Mouse (Mus musculus) megakaryocyte, embryonic 14.5 days (primary cell): ENCODE data around the gene Trim14. TPM values are rescaled to one million over a fixed set of nuclear protein-coding genes. Genes with fewer than 3 reads are reported as not detected.

ENCODE experiments used
- H3K27me3 ChIP-seq: replicated peaks from 2 replicates; pipeline ENCODE3; 2012; ENCODE audit warnings: inconsistent platforms
- H3K36me3 ChIP-seq: replicated peaks from 2 replicates; pipeline ENCODE3; 2012; ENCODE audit warnings: low read length, inconsistent platforms, mixed read lengths
- H3K4me1 ChIP-seq: 2 replicates; pipeline ENCODE4 v1.6.1; 2012; ENCODE audit warnings: inconsistent platforms
- H3K4me3 ChIP-seq: replicated peaks from 2 replicates; pipeline ENCODE3; 2012; ENCODE audit warnings: moderate library complexity, mild to moderate bottlenecking, inconsistent platforms
- H3K9me3 ChIP-seq: 2 replicates; pipeline ENCODE4 v1.6.1; 2012; ENCODE audit warnings: inconsistent platforms
- FLI1 ChIP-seq: IDR thresholded peaks from 2 replicates; pipeline ENCODE4 v1.6.1; 2012; ENCODE audit warnings: low read length, inconsistent platforms, mixed read lengths
- GATA1 ChIP-seq: IDR thresholded peaks from 3 replicates; pipeline ENCODE4 v1.6.1; 2012; ENCODE audit warnings: mixed read lengths, low read length, inconsistent platforms, borderline replicate concordance
- polyA plus RNA-seq: library from polyadenylated mRNA; stranded (reverse); fragments of >175 nt; gene quantifications from 2 replicates; pipeline ENCODE4 v1.2.3, GENCODE M21; 2012; ENCODE audit warnings: low replicate concordance; ENCODE audit not compliant: insufficient read depth

The Trim14 gene
- polyA plus RNA-seq, 1 experiment, result 8.1 TPM

GRCm38 (mm10) chr4:46562037-46562436 lies 26.1 kb upstream of the Trim14 start:
- peaks cover 93% of the 10 kb centered on the region for H3K4me1 ChIP-seq
- no peak for TF ChIP-seq GATA1
- no peaks in the 10 kb centered on the region for H3K9me3 ChIP-seq
- no peaks in the 10 kb centered on the region for H3K27me3 ChIP-seq
- H3K4me3 ChIP-seq, result no peak overlapping the region
- H3K36me3 ChIP-seq, result peaks cover 10% of the 10 kb centered on the region

- peaks cover 10% of the 10 kb centered on the region for H3K36me3 ChIP-seq
- H3K4me1 ChIP-seq, result peaks cover 93% of the 10 kb centered on the region
- no peaks in the 10 kb centered on the region for H3K27me3 ChIP-seq
- no peak for TF ChIP-seq FLI1
- no peak for TF ChIP-seq GATA1
- no peak overlapping the region for H3K4me3 ChIP-seq
- H3K9me3 ChIP-seq, result no peaks in the 10 kb centered on the region
Measured at GRCm38 (mm10) chr4:46560069-46560705, 24.2 kb upstream of the Trim14 start.

- Histone ChIP-seq H3K36me3 (peaks cover 10% of the 10 kb centered on the region), H3K9me3 (no peaks in the 10 kb centered on the region), H3K4me3 (peak overlapping the region; percentile 44), H3K27me3 (no peaks in the 10 kb centered on the region), H3K4me1 (peaks cover 93% of the 10 kb centered on the region)
- TF ChIP-seq FLI1 (no peak), GATA1 (no peak)
Measured at GRCm38 (mm10) chr4:46558672-46559667, 23.0 kb upstream of the Trim14 start.

- Histone ChIP-seq H3K4me1 (peaks cover 92% of the 10 kb centered on the region), H3K36me3 (peaks cover 15% of the 10 kb centered on the region), H3K27me3 (no peaks in the 10 kb centered on the region), H3K9me3 (no peaks in the 10 kb centered on the region), H3K4me3 (no peak overlapping the region)
- TF ChIP-seq FLI1 (no peak), GATA1 (no peak)
Measured at GRCm38 (mm10) chr4:46556933-46557332, 21.0 kb upstream of the Trim14 start.

GRCm38 (mm10) chr4:46555762-46556161 lies 19.8 kb upstream of the Trim14 start:
- peak overlapping the region; percentile 51 for H3K4me3 ChIP-seq
- H3K9me3 ChIP-seq, result no peaks in the 10 kb centered on the region
- H3K4me1 ChIP-seq, result peaks cover 92% of the 10 kb centered on the region
- H3K36me3 ChIP-seq, result peaks cover 26% of the 10 kb centered on the region
- TF ChIP-seq GATA1, result no peak
- no peak for TF ChIP-seq FLI1
- no peaks in the 10 kb centered on the region for H3K27me3 ChIP-seq

GRCm38 (mm10) chr4:46554295-46555069 lies 18.5 kb upstream of the Trim14 start:
- Histone ChIP-seq H3K4me1 (peaks cover 93% of the 10 kb centered on the region), H3K9me3 (no peaks in the 10 kb centered on the region), H3K27me3 (no peaks in the 10 kb centered on the region), H3K4me3 (peak overlapping the region; percentile 62), H3K36me3 (peaks cover 28% of the 10 kb centered on the region)
- TF ChIP-seq FLI1, result no peak
- no peak for TF ChIP-seq GATA1

GRCm38 (mm10) chr4:46553864-46554263 lies 17.9 kb upstream of the Trim14 start:
- H3K27me3 ChIP-seq, result no peaks in the 10 kb centered on the region
- H3K4me3 ChIP-seq, result no peak overlapping the region
- peaks cover 90% of the 10 kb centered on the region for H3K4me1 ChIP-seq
- peaks cover 31% of the 10 kb centered on the region for H3K36me3 ChIP-seq
- TF ChIP-seq FLI1, result no peak
- no peak for TF ChIP-seq GATA1
- no peaks in the 10 kb centered on the region for H3K9me3 ChIP-seq

- Histone ChIP-seq H3K36me3 (peaks cover 59% of the 10 kb centered on the region), H3K9me3 (no peaks in the 10 kb centered on the region), H3K27me3 (no peaks in the 10 kb centered on the region), H3K4me1 (peaks cover 82% of the 10 kb centered on the region), H3K4me3 (no peak overlapping the region)
- no peak for TF ChIP-seq GATA1
- no peak for TF ChIP-seq FLI1
Measured at GRCm38 (mm10) chr4:46550406-46550805, 14.5 kb upstream of the Trim14 start.

GRCm38 (mm10) chr4:46549979-46550378 lies 14.0 kb upstream of the Trim14 start:
- Histone ChIP-seq H3K27me3 (no peaks in the 10 kb centered on the region), H3K4me3 (no peak overlapping the region), H3K36me3 (peaks cover 62% of the 10 kb centered on the region), H3K9me3 (no peaks in the 10 kb centered on the region), H3K4me1 (peaks cover 79% of the 10 kb centered on the region)
- TF ChIP-seq GATA1 (no peak), FLI1 (no peak)

GRCm38 (mm10) chr4:46546709-46547108 lies 10.8 kb upstream of the Trim14 start:
- H3K27me3 ChIP-seq, result no peaks in the 10 kb centered on the region
- no peaks in the 10 kb centered on the region for H3K9me3 ChIP-seq
- H3K4me1 ChIP-seq, result peaks cover 50% of the 10 kb centered on the region
- H3K4me3 ChIP-seq, result no peak overlapping the region
- peaks cover 77% of the 10 kb centered on the region for H3K36me3 ChIP-seq
- TF ChIP-seq FLI1 (no peak), GATA1 (no peak)
